Mouse (Mus musculus) T-cell, adult 2 months (primary cell): ENCODE data around the gene Trak1.
A peak's percentile ranks its signal among the peaks of the same experiment; 100 is the strongest.

Experiments
- DNase-seq: peaks from one replicate; pipeline ENCODE4 v3.0.0; 2022; ENCODE audit warnings: low spot score

Gene Trak1

DNA sequence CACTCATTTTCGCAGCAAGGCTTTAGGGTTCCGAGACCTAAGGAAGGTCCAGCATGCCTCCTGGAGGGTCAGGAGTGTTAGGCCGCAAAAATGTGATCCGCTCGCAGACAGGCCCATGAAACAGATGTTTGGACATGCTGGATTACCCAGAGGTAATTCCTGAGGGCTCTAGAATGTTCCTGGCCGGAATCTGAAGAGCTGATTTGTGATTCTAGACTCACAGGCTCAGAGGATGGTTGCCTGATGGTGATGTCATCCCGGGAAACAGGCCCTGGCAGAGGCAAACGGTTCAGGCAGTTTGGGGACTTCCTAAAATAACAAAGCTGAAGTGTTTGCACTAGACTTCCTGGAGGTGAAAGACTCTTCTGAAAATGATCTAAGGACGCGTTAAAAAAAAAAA lies 50.7 kb downstream of the Trak1 start:
- DNase-seq: no peak

DNA sequence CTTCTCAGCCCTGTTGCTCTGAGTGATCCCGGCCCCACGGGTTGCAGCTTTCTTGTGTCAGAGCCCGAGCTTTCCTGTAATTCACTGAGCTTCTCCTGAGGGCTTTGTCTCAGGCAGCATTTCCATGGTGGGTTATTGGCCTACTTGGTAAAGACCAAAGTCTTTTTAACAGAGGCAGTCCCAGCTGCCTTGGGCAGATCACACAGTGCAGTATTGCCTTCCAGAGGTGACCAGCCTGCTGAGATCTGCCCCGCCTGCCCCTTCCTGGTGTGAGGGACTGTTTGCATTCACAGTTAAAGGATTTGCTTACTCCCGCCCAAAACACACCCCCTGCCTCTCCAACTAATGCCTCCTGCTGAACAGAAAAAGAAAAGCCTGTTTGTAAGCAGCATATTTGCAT lies 51.2 kb downstream of the Trak1 start:
- no peak for DNase-seq

DNA sequence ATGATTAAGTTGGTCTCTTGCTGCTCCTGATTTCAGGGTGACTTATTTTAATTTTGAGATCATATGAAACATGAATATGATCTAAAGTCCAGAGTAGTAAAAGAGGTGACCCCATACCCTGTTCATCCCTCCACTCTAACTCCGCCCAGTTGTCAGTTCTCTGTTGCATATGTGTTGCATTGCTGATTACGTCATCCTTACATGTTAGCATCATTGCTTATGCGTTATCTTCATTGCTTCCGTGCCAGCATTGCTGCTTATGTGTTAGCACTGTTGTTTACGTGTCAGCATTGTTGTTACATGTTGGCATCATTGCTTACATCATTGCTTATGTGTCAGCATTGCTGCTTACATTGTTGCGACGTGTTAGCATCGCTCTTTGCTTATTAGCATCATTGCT lies 51.8 kb downstream of the Trak1 start:
- no peak for DNase-seq

DNA sequence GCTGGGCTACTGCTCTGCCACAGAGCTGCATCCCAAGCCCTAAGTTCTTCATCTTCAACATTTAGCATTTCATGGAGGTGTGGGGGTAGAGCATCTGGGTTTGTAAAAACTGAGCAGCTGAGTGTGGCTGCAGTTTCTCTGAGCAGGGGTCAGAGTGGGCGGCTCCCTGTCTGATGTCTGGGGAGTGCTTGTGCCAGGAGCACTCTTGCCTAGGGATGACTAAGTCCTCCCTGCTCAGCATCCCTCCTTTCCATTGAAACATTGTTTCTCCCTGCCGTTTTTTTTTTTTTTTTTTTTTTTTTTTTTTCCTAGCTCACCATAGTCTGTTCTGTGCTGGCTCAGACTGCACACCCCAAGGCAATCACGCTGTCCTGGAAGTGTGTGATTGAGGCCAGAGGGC lies 53.3 kb downstream of the Trak1 start:
- no peak for DNase-seq

DNA sequence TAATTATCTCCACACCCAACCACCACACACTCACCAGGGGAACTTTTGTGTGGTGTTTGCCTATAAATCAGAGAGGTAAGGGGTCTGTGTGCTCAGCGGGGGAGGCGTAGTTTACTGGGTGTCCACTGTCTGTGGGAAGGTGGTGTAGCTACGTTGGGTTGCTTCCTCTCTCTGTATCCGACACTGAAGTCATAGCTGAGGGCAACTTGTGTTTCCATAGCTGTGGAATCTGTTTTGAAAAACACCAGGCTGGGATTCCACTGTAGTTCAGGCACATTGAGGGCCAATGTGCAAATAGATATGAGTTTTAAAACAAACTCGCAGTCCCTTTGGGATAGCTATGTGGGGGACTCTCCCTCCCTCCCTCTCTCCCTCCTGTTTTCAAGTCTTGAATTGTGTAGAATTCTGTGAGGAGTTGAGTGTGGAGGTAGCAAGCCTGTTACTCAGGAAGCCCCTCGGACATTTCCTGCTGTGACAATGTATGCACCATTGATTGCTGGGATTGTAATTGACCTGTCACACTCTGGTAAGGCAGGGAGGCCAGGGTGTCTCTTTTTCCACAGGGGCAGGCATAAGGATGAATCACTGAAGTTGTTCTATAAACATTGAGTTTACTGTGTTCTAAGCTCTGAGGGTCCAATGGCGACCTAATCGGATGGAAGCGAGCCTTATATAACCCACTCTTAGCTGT lies 54.2 kb downstream of the Trak1 start:
- no peak for DNase-seq

DNA sequence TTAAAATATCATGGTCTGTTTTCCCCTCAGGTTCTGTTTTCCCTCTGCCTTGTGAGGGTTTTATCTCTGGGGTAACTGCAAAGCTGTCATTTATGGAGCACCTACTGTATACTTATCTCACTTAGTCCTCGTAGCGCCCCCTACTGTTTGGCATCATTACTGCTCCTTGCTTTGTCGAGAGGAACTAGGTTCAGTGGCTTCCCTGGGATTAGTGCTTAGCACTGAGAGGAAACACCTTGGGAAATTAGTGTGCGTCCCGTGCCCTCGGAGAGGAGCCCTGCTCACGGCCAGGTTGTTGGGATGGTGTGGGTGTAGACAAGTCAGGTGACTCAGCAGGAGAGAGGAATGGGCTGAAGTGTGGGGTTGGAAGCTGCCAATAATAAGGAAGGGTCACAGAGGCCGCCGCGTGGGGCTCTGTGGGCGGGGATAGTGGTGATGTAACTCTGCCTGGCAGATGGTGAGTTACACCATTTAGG lies 54.9 kb downstream of the Trak1 start:
- DNase-seq: peak; percentile 40

DNA sequence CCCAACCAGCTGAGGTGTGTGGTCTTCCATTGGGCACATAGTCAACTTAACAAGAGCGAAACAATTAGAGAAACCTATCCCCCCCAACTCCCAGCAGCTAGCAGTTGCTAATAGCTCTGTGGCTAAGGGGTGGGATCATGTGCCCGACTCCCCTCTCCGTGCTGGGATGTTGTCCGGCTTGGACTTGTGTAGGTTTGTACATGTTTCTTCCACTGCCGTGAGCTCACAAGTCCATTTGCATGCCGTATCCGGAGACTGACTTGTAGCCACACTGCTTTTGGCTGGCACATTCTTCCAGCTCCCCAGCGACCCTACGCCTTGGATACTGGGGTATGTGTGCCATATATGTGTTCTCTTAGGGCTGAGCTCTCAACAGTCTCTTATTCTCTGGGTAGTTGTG lies 55.4 kb downstream of the Trak1 start:
- no peak for DNase-seq

DNA sequence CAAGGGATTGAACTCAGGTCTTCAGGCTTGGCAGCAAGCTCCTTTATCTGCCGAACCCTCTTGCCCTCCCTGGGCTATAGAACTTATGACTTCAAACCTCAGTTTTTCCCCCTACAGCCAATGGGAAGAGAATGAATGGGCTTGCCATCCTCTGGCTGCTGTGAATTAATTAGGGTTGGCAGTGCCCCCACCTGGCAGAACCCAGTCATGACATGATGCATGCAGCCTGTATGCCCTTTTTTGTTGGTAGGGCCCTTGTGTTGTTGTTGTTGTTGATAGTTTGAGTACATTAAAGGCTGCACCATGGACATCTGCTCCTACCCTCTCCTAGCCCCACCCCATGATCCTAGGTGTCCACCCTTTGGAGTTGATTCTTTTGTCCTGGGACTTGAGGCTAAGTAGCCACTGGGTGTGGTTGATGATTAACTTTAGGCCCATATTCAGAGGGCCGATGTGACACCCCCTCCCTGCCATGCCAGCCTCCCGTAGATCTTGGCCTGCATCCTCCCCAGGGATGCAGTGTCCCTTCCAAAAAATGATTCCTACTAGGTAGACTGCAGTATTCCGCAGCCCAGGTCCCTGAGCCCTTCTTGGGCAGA lies 57.6 kb downstream of the Trak1 start:
- peak; percentile 39 for DNase-seq

DNA sequence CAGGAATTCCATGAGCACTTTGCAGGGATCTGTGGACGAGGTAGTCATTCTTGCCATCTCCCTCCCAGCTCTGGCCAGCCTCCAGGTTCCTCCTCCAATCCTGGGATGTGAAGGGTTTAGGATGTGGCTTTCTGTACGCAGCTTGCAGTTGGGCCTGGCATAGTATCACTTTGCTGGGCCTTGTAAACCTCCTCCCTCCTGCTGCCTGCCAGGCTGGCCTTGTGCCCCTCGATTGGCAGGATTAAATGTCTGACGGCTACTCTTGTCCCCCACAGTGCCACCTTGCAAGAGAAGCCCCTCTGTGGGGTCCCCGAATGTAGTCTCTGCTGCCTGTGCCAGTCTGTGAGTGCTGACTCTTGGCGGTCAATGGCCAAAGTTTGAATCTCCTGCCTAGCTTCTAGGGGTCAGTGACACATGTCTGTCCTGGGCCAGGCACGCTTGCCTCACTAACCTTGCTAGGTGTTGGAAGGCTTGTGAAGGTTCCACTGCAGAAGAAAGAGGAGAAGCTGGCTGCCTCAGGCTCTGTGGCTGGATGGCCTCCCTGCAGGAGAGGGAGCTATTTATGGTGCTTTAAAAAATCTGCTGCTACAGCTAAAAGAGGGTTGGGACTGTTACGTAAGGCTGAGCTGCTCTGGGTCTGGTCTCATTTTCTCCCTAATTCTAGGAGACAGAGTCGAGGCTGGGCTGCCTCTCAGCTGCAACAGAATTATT lies 58.3 kb downstream of the Trak1 start:
- no peak for DNase-seq

DNA sequence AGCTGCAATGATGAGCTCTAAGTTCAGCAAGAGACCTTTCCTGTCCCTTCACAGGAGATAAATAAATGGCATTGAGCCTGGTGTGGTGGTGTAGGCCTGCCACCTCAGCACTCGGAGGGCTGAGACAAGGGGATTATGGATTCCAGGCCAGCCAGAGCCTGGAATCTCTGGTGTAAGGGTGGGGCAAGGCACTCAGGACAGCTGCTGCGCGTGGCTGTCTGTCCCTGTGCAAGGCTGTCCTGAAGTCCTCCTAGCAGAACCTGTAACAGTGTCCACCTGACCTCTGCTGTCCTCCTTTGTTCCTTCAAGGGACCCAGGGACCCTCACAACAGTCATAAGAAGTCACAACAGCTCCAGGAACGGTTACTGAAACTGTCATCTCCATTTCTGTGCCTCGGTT lies 59.8 kb downstream of the Trak1 start:
- DNase-seq: no peak

DNA sequence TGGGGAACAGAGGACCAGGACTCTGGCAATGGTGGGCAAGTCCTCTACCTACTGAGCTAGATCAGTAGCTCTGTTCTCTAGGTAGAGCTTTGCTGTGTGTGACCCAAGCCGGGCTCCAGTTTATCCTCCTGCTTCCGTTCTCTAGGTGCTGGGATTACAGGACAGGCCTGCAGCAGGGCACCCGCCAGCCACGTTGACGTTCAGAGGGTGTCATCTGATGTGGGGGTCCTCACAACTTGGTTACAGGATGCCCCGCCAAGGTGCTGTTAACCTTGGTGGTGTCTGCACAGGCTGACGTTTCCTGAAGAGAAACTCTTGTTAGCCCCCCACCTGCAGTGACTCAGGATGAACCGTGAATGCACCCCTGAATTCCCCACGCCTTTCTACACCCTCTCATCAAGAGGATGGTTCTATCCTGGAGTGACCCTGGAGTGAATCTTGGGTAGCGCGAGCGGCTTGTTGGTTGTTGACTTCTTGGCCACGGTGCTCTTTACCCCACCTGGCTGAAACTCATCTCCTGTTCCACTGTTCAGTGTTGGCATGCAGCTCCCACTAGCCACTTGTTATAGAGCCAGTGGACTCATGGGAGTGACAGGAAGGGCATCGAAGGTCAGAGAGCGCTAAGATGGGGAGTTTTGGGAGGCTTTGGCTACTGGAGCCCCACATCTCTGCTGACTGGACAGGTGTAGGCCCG lies 60.4 kb downstream of the Trak1 start:
- DNase-seq: no peak

DNA sequence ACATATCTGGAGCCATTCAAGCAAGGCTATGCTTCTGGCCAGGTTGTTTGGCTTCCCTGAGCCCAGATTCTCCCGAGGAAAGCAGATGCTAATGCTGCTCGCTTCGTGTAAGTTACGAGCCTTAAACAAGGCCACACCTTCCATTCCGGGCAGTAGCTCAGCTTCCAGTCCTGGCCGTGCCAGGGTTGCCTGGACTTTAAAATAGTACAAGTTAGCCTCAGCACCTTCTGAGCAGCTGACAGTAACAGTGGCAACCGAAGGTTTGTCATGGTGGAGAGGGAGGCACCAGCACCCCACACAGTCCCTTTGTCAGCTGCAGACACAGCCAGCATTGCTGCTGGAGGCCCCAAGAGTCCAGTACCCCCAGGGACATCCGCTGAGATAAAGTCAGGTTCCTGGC lies 61.1 kb downstream of the Trak1 start:
- no peak for DNase-seq

DNA sequence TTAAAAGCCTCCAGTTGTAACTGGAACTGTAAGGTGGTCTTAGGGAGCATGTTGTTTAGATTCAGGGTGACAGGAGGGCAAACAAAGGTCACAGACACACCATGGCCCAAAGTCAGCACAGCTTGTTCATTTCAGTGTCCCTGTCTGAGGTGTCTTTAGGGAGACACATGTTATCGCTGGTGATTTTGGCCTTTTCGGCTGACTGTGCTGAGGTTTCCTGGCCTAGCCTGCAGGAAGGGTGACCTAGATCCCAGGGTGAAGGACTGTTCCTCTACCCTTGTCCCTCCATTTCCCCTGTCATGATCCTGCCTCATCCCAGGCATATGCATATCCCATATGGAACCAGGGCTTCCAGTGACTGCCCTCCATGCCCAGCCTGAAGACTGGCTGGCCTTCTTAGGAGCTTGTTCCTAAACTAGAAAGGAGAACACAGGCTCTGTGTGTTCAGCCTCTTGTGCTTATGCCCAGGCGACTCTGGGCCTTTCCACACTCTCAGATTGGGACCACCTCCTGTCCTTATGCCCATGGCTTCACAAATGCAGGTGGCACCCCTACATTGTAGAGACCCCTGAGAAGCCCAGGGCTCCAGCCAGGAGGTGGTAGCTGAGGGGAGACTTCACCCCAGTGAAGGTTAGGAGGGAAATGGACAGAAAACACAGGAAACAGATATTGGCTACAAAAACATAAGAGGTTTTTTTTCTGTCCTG lies 62.1 kb downstream of the Trak1 start:
- DNase-seq: no peak

DNA sequence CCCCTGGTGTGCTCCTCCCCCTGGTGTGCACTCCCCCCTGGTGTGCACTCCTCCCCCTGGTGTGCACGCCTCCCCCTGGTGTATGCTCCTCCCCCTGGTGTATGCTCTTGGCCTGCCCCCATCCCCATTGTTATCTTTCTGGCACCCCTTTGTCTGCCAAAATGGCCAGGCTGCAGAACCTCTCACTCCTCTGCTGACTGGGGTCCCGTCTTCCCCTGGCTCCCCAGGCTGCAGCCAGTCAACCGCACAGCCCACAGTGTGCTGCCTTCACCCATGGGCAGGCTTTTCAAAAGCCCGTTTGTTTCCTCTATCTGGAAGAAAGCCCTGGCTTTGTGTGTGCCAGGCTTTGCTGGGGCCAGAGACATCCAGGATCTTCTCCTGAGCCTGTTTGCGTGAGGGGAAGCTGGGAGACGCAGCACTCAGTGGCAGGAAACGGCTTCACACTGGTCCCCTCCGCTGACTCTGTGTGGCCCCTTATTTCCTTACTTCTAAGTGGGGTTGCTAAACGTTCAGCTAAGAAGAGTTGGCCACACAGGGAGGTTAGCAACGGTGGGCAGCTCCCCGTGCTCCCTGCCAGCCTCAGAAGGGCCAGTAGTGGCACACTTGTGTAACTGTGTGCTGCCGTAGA lies 63.1 kb downstream of the Trak1 start:
- peak; percentile 18 for DNase-seq

DNA sequence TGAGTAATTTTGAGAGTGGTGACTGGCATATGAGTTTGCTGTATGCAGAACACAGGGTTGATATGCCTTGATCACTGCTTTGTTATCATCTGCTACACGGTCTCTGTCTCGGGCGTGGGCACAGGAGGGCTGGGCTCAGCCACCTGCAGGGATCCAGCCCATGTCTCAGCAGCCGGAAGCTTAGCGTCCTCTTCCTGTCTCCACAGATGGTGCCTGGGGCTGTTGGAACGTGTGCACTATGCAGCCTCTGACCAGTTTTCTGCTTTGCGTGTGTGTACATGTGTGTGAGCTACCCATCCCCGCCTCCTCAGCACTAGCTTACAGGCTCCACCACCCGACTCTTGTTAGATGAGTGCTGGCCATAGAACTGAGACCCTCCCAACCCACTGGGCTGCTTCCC lies 63.7 kb downstream of the Trak1 start:
- peak; percentile 63 for DNase-seq

DNA sequence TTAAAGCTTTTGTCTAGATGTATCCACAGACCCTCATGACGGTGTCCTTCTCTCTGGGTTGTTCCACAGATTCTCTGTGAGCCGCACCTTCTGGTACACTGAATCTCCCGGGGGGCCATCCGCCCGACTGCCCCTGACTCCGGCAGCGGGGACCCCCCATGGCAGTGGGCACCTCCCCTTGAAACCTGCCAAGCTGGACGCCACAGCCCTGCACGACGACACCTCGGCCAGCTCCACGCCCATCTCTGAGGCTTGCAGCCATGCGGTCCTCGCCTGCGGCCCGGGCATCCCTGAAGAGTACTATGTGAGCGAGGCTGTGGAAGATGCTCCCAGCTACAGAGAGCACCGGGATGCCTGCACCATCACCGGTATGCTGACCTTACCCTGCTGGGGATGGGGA lies 66.6 kb downstream of the Trak1 start:
- DNase-seq: no peak

DNA sequence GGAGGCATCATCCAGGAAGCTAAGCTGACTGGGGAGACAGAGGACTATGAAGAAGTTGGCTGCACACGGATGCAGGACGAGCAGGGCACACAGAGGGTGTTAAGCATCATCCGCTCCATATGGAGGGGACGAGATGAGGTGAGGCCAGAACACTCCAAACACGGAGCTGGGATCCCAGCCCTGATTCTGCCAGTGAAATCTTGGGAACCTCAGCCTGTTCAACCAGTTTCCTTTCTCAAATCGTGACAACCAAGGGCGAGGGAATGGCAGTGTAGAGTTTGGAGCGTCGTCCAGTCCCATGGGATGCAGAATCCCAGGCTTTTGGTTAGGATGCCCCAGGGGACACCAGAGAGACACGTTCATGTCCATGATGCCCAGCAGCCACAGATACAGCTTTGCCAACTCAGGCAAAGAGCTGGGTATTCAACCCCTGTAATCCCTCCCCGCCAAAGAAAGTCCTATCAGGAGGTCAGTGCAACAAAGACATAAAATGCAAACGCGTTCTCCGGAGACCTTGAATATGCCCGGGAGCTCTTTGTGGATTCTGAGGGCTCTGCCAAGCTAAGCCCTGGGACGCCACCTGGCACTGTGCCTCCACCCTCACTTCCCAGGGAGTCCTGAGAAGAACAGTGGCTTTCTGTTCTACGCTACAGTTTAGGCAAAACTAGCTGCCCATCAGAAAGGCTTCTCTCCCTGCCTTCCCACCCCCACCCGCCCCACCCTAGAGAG lies 69.0 kb downstream of the Trak1 start:
- DNase-seq: no peak

DNA sequence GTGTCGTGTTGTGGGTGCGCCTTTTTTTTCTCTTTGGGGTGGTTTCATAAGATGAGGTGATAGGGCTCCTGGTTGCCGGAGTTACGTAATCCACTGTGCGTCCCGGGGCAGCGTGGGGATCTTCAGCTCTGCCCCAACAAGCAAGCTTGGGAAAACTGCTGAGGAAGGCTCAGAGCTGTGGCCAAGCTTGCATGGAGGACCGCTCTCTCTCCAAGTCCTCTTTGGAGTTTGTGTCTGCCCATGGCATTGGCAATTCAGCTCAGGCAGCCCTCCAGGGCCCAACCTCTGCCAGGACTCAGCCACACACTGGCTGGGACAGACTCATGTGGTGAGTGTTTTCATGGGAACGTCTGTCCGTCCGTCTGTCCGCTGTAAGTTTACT lies 69.6 kb downstream of the Trak1 start:
- no peak for DNase-seq

DNA sequence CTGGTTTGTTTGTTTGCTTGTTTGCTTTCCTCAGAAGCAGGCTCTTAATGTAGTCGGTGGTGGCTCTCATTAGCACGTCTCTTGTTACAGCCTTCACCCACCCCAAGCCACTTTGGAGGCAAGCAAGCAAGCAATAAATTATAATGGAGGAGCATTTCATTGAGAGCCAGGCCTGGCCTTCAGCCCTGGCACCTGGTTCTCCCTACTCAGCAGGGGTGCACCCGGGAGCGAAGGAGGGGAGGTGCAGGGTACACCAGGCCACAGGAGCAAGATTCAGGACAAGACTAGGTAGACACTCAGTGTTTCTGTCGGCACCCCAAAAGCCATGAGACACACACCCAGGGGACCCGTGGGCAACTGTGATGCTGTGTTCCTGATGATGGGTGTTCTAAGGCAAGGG lies 72.3 kb downstream of the Trak1 start:
- no peak for DNase-seq

DNA sequence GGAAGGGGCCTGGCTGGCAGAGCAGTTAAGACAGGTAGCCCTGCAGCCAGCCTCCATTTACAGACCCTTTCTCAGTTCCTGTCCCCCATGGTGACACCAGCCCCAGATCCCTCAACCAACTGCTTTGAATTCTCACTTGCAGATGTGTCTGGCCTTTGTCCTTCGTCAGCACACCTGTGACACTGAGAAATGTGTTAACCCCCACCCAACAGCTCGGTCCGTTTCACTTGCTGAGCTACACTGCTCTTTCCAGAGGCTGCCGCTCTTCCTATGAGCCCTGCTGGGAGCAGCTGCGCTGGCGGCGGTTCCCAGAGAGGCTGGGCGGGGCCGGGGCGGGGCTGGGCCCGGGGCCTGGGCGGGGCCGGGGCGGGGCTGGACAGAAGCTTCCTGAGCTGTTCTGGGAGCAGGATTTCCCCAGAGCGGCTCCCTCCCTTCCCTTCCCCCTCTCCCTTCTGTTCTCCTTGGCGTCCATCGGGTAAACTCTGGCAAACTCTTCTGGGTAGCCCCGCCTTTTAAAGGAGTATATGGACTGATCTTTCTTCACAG lies 74.1 kb downstream of the Trak1 start:
- no peak for DNase-seq
